Mouse (Mus musculus) gastrocnemius, adult 18-20 months (tissue): ENCODE data around the gene Zfp830. TPM values are rescaled to one million over a fixed set of nuclear protein-coding genes. Genes with fewer than 3 reads are reported as not detected.

Source experiments
- total RNA-seq, 2 experiments: library from RNA; stranded (reverse); gene quantifications; 2 replicates each; pipeline ENCODE4 v1.2.3; 2021

The Zfp830 gene
- total RNA-seq, 2 experiments from 2014 or later, result 15.2 to 16.3 TPM

Other genes starting within 250 kb of the Zfp830 start
- gene Cct6b, start within 50 bp of the Zfp830 start, total RNA-seq, result under 1 TPM in 1 of 2 experiments, not detected in 1; 0.36 TPM
- gene Lig3, start 16.8 kb downstream of the Zfp830 start, total RNA-seq, result 10 to 100 TPM; 17.0 to 17.1 TPM
- gene Rffl, start 106.9 kb downstream of the Zfp830 start, total RNA-seq, result 1 to 10 TPM; 6.3 to 7.4 TPM
- gene Rad51d, start 126.3 kb downstream of the Zfp830 start, total RNA-seq, result 1 to 10 TPM; 2.9 to 4.7 TPM
- not detected for gene Fndc8, start 127.8 kb downstream of the Zfp830 start, total RNA-seq
- gene Nle1, start 144.1 kb downstream of the Zfp830 start, total RNA-seq, result 10 to 100 TPM; 10.4 to 13.9 TPM
- 100 to 1,000 TPM; 186 to 189 TPM for gene Unc45b, start 146.2 kb downstream of the Zfp830 start, total RNA-seq
- gene Slfn5, start 187.0 kb downstream of the Zfp830 start, total RNA-seq, result 10 to 100 TPM; 16.5 to 24.1 TPM
- under 1 TPM; 0.14 to 0.28 TPM for gene Slfn9, start 227.5 kb downstream of the Zfp830 start, total RNA-seq